Mouse (Mus musculus) hindbrain, embryonic 16.5 days (tissue): ENCODE measurements at regions not wholly inside any gene's neighbourhood (a gene's known extent, or its start where the extent isn't known, plus 50 kb on each side); places are given as distances from the start of the nearest gene placed in this dataset.

Source experiments
- ATAC-seq: fragments of 200-750 bp; cut with Nextera tagmentation; 2 replicates; pipeline ENCODE4 v1.8.0; 2017; ENCODE audit warnings: moderate TSS enrichment, moderate library complexity
- H3K27ac ChIP-seq: fragments of 300-500 bp; sonication (generic); 2 replicates; pipeline ENCODE4 v1.5.1; 2014; ENCODE audit warnings: low read depth, mild to moderate bottlenecking, control low read depth, low read length, moderate library complexity
- H3K27me3 ChIP-seq: fragments of 300-500 bp; sonication (generic); replicated peaks from 2 replicates; pipeline ENCODE4 v1.6.1; 2014; ENCODE audit warnings: low read length; ENCODE audit not compliant: control insufficient read depth, insufficient read depth
- H3K36me3 ChIP-seq: fragments of 300-500 bp; sonication (generic); 2 replicates; pipeline ENCODE4 v1.6.1; 2014; ENCODE audit warnings: mild to moderate bottlenecking, low read length, moderate library complexity, mixed read lengths; ENCODE audit not compliant: control insufficient read depth, insufficient read depth
- H3K4me1 ChIP-seq: fragments of 300-500 bp; sonication (generic); 2 replicates; pipeline ENCODE4 v1.6.1; 2014; ENCODE audit warnings: low read depth, low read length; ENCODE audit not compliant: control insufficient read depth, insufficient read depth
- H3K4me2 ChIP-seq: fragments of 300-500 bp; sonication (generic); 2 replicates; pipeline ENCODE4 v1.6.1; 2014; ENCODE audit warnings: mild to moderate bottlenecking, low read length, control low read depth, moderate library complexity
- H3K4me3 ChIP-seq: fragments of 300-500 bp; sonication (generic); 2 replicates; pipeline ENCODE4 v1.5.1; 2014; ENCODE audit warnings: mild to moderate bottlenecking, low read length, control low read depth, moderate library complexity
- H3K9ac ChIP-seq: fragments of 300-500 bp; sonication (generic); 2 replicates; pipeline ENCODE4 v1.6.1; 2014; ENCODE audit warnings: low read depth, mild to moderate bottlenecking, control low read depth, low read length, moderate library complexity
- H3K9me3 ChIP-seq: fragments of 300-500 bp; sonication (generic); 2 replicates; pipeline ENCODE4 v1.6.1; 2014; ENCODE audit warnings: mild to moderate bottlenecking, low read length, moderate library complexity; ENCODE audit not compliant: control insufficient read depth
- WGBS: fragments of 180-500 bp; shearing (Covaris S2); extraction: QIAGEN DNeasy Blood & Tissue Kit; methylation state at CpG from one replicate; pipeline ENCODE4 v1.1.7; 2014; 5-methylcytosine and 5-hydroxymethylcytosine counted together

GRCm38 (mm10) chr3:34325669-34326068 lies 244.5 kb upstream of the Dnajc19 start:
- no peak for ATAC-seq
- no peak overlapping the region for H3K27ac ChIP-seq
- H3K9ac ChIP-seq: no peak overlapping the region
- H3K27me3 ChIP-seq: no peaks in the 10 kb centered on the region
- no peak overlapping the region for H3K4me2 ChIP-seq
- H3K4me3 ChIP-seq: no peak overlapping the region
- peaks cover 5% of the 10 kb centered on the region for H3K4me1 ChIP-seq
- no peaks in the 10 kb centered on the region for H3K9me3 ChIP-seq
- WGBS: 92% methylated on average over 1 of the region's 1 CpGs
- no peaks in the 10 kb centered on the region for H3K36me3 ChIP-seq

- H3K27ac ChIP-seq: no peak overlapping the region
Measured at GRCm38 (mm10) chr3:34322527-34323210, 241.5 kb upstream of the Dnajc19 start.

GRCm38 (mm10) chr3:34314798-34315197 lies 233.7 kb upstream of the Dnajc19 start:
- no peak for ATAC-seq
- H3K9me3 ChIP-seq: no peaks in the 10 kb centered on the region
- H3K4me3 ChIP-seq: no peak overlapping the region
- H3K27ac ChIP-seq: no peak overlapping the region
- no peaks in the 10 kb centered on the region for H3K4me1 ChIP-seq
- no peak overlapping the region for H3K4me2 ChIP-seq
- H3K27me3 ChIP-seq: peaks cover 5% of the 10 kb centered on the region; the same call in 1 of the 2 replicates
- H3K36me3 ChIP-seq: no peaks in the 10 kb centered on the region
- WGBS: 55% methylated on average over 8 of the region's 8 CpGs
- H3K9ac ChIP-seq: no peak overlapping the region

More at GRCm38 (mm10) chr3:34322527-34323210, 241.5 kb upstream of the Dnajc19 start:
- no peak overlapping the region for H3K4me2 ChIP-seq
- H3K9me3 ChIP-seq: no peaks in the 10 kb centered on the region
- H3K27me3 ChIP-seq: no peaks in the 10 kb centered on the region
- WGBS: 26% methylated on average over 15 of the region's 15 CpGs
- no peak overlapping the region for H3K4me3 ChIP-seq
- H3K4me1 ChIP-seq: peaks cover 5% of the 10 kb centered on the region
- ATAC-seq: peak; percentile 82
- no peaks in the 10 kb centered on the region for H3K36me3 ChIP-seq
- no peak overlapping the region for H3K9ac ChIP-seq

GRCm38 (mm10) chr3:34314393-34314792 lies 233.3 kb upstream of the Dnajc19 start:
- no peak overlapping the region for H3K4me2 ChIP-seq
- WGBS: 48% methylated on average over 11 of the region's 11 CpGs
- H3K4me1 ChIP-seq: no peaks in the 10 kb centered on the region

GRCm38 (mm10) chr3:34311944-34312343 lies 230.8 kb upstream of the Dnajc19 start:
- H3K4me2 ChIP-seq: no peak overlapping the region
- WGBS: 82% methylated on average over 6 of the region's 6 CpGs
- peaks cover 5% of the 10 kb centered on the region; the same call in 1 of the 2 replicates for H3K27me3 ChIP-seq
- no peak overlapping the region for H3K4me3 ChIP-seq
- ATAC-seq: no peak; the same call in 1 of the 2 replicates
- H3K9ac ChIP-seq: no peak overlapping the region
- no peak overlapping the region for H3K27ac ChIP-seq
- no peaks in the 10 kb centered on the region for H3K4me1 ChIP-seq
- no peaks in the 10 kb centered on the region for H3K36me3 ChIP-seq
- no peaks in the 10 kb centered on the region for H3K9me3 ChIP-seq

More at GRCm38 (mm10) chr3:34314393-34314792, 233.3 kb upstream of the Dnajc19 start:
- no peak for ATAC-seq
- no peak overlapping the region for H3K27ac ChIP-seq
- H3K9me3 ChIP-seq: no peaks in the 10 kb centered on the region
- peaks cover 5% of the 10 kb centered on the region; the same call in 1 of the 2 replicates for H3K27me3 ChIP-seq
- H3K4me3 ChIP-seq: no peak overlapping the region
- no peak overlapping the region for H3K9ac ChIP-seq
- no peaks in the 10 kb centered on the region for H3K36me3 ChIP-seq

- no peak overlapping the region for H3K4me3 ChIP-seq
- no peaks in the 10 kb centered on the region for H3K4me1 ChIP-seq
- no peak overlapping the region for H3K4me2 ChIP-seq
- no peak overlapping the region for H3K27ac ChIP-seq
- 39% methylated on average over 2 of the region's 2 CpGs for WGBS
- no peaks in the 10 kb centered on the region for H3K36me3 ChIP-seq
- no peak for ATAC-seq
- H3K9ac ChIP-seq: no peak overlapping the region
- no peaks in the 10 kb centered on the region for H3K27me3 ChIP-seq
- no peaks in the 10 kb centered on the region for H3K9me3 ChIP-seq
Measured at GRCm38 (mm10) chr3:34299637-34300036, 218.5 kb upstream of the Dnajc19 start.

- no peak overlapping the region for H3K27ac ChIP-seq
- no peak overlapping the region for H3K9ac ChIP-seq
- no peaks in the 10 kb centered on the region for H3K27me3 ChIP-seq
- ATAC-seq: peak; percentile 63; the same call in 1 of the 2 replicates
- H3K9me3 ChIP-seq: no peaks in the 10 kb centered on the region
- no peak overlapping the region for H3K4me2 ChIP-seq
- H3K36me3 ChIP-seq: no peaks in the 10 kb centered on the region
- WGBS: 54% methylated on average over 5 of the region's 5 CpGs
- no peaks in the 10 kb centered on the region for H3K4me1 ChIP-seq
- H3K4me3 ChIP-seq: no peak overlapping the region
Measured at GRCm38 (mm10) chr3:34287836-34288235, 206.7 kb upstream of the Dnajc19 start.

GRCm38 (mm10) chr3:34270154-34270553 lies 189.0 kb upstream of the Dnajc19 start:
- no peaks in the 10 kb centered on the region for H3K4me1 ChIP-seq
- no peaks in the 10 kb centered on the region for H3K27me3 ChIP-seq
- ATAC-seq: 0 out of 2 replicates have a peak, but pooled peaks have one; percentile 25
- no peaks in the 10 kb centered on the region for H3K36me3 ChIP-seq
- H3K9me3 ChIP-seq: no peaks in the 10 kb centered on the region
- no peak overlapping the region for H3K4me3 ChIP-seq
- no peak overlapping the region for H3K9ac ChIP-seq
- no peak overlapping the region for H3K4me2 ChIP-seq
- H3K27ac ChIP-seq: no peak overlapping the region
- whole genome bisulfite sequencing: 52% methylated on average over 10 of the region's 10 CpGs

- Histone ChIP-seq H3K9me3 (no peaks in the 10 kb centered on the region), H3K4me2 (peak overlapping the region; percentile 28), H3K4me3 (no peak overlapping the region), H3K9ac (no peak overlapping the region), H3K36me3 (no peaks in the 10 kb centered on the region), H3K27me3 (no peaks in the 10 kb centered on the region), H3K4me1 (no peaks in the 10 kb centered on the region), H3K27ac (peak overlapping the region; percentile 9; the same call in 1 of the 2 replicates)
- WGBS: 39% methylated on average over 12 of the region's 12 CpGs
- peak; percentile 68 for ATAC-seq
Measured at GRCm38 (mm10) chr3:34266462-34266861, 185.3 kb upstream of the Dnajc19 start.
